Mouse (Mus musculus): ENCODE data around the gene Lipe. TPM values are rescaled to one million over a fixed set of nuclear protein-coding genes. Genes with fewer than 3 reads are reported as not detected.

The Lipe gene
- polyA plus RNA-seq (2012; ENCODE audit: low replicate concordance) = 34.3 and 37.0 TPM in 2 replicates

DNA sequence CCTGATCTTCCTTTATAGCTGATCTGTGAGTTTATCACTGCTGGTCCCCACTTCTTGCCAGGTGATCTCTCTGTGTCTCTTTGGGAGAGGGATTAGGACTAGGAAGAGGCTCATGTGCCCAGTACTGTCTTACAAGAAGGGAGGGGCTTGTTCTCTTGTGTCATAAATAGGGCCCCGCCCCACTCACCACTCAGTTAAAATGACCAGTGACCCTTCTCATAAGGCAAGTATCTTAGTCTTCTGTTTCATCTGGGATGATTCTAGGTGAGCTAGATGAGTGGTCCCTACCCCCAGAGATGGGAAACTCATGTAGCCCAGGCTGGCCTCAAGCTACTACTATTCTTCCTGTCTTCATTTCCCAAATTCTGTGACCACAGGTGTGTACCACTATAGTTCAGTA, at the start of gene Lipe:
Gene Lipe (minus strand): TSS at position 101 of the 400 bp plus-strand sequence.

DNA sequence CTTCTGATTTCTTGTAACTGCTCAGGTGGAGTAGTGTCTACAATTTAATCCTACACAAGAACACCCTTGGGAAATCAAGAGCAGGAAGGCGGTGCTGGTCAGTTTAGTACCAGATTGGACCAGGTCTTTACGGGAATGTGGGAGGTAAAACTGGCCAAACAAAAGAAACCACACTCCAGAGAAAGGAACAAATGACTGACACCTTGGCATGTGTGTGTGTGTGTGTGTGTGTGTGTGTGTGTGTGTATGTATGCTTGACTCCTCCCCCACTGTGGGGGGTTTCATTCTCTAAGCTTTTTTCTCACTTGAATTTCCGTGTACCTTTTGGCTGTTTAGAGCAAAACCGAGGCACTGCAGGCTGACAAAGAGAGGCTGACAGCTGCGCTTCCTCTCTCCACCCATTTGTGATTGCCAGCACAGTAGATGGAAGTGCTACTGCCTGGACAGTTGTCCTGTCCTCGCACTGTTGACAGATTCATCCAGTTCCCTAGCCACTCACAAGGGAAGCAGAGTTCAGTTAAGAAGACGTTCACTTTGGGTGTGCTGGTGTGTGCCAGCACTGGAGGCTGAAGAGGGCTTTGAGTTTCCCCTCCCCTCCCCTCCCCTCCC, 14.4 kb upstream of the Lipe start, which contains the start of gene Cxcl17:
Gene Cxcl17 (minus strand): TSS at position 54 of the 609 bp plus-strand sequence.

GRCm38 (mm10) chr7:25369058-25369749, 29.3 kb downstream of the Lipe start, which contains the start of gene Cnfn:
Gene Cnfn, minus strand, starts transcription at chr7:25369724.

Other genes with a start within 250 kb of the Lipe start
- gene Pou2f2, start 219.0 kb downstream of the Lipe start, polyA plus RNA-seq (2012; ENCODE audit: low replicate concordance) = 393 and 487 TPM in 2 replicates
- 86.8 and 170 TPM in 2 replicates for gene Dedd2, start 178.1 kb downstream of the Lipe start, polyA plus RNA-seq (2012; ENCODE audit: low replicate concordance)
- 19.3 and 28.6 TPM in 2 replicates for gene Zfp526, start 177.3 kb downstream of the Lipe start, polyA plus RNA-seq (2012; ENCODE audit: low replicate concordance)
- 120 and 195 TPM in 2 replicates for gene Gsk3a, start 160.9 kb downstream of the Lipe start, polyA plus RNA-seq (2012; ENCODE audit: low replicate concordance)
- gene Erf, start 147.9 kb downstream of the Lipe start, polyA plus RNA-seq (2012; ENCODE audit: low replicate concordance) = 56.1 and 93.1 TPM in 2 replicates
- gene Cic, start 131.0 kb downstream of the Lipe start, polyA plus RNA-seq (2012; ENCODE audit: low replicate concordance) = 539 and 737 TPM in 2 replicates
- 45.5 and 59.6 TPM in 2 replicates for gene Pafah1b3, start 100.7 kb downstream of the Lipe start, polyA plus RNA-seq (2012; ENCODE audit: low replicate concordance)
- gene Prr19, start 97.3 kb downstream of the Lipe start, polyA plus RNA-seq (2012; ENCODE audit: low replicate concordance) = 0.18 TPM in 1 of 2 replicates, not detected in the other
- gene Tmem145, start 92.6 kb downstream of the Lipe start, polyA plus RNA-seq (2012; ENCODE audit: low replicate concordance) = 0.31 TPM in 1 of 2 replicates, not detected in the other
- gene Megf8, start 81.5 kb downstream of the Lipe start, polyA plus RNA-seq (2012; ENCODE audit: low replicate concordance) = 3.7 and 7.4 TPM in 2 replicates
- gene Cnfn, start 29.0 kb downstream of the Lipe start, polyA plus RNA-seq (2012; ENCODE audit: low replicate concordance) = not detected in 2 replicates
- gene Cxcl17, start 14.2 kb upstream of the Lipe start, polyA plus RNA-seq (2012; ENCODE audit: low replicate concordance) = not detected in 2 replicates
- 8.1 and 11.4 TPM in 2 replicates for gene Ceacam1, start 78.9 kb upstream of the Lipe start, polyA plus RNA-seq (2012; ENCODE audit: low replicate concordance)
- gene Ceacam2, start 141.1 kb upstream of the Lipe start, polyA plus RNA-seq (2012; ENCODE audit: low replicate concordance) = 0.55 and 0.71 TPM in 2 replicates
- gene Erich4, start 217.2 kb upstream of the Lipe start, polyA plus RNA-seq (2012; ENCODE audit: low replicate concordance) = not detected in 2 replicates
- gene Dmac2, start 220.7 kb upstream of the Lipe start, polyA plus RNA-seq (2012; ENCODE audit: low replicate concordance) = 63.2 and 101 TPM in 2 replicates
- gene B3gnt8, start 227.9 kb upstream of the Lipe start, polyA plus RNA-seq (2012; ENCODE audit: low replicate concordance) = 83.1 and 95.9 TPM in 2 replicates